Mouse (Mus musculus): ENCODE results near the gene Eif6. TPM values are rescaled to one million over a fixed set of nuclear protein-coding genes. Genes with fewer than 3 reads are reported as not detected.

Eif6 gene
- total and polyA plus RNA-seq, 3 experiments = 220 to 463 (median 289) TPM

DNA sequence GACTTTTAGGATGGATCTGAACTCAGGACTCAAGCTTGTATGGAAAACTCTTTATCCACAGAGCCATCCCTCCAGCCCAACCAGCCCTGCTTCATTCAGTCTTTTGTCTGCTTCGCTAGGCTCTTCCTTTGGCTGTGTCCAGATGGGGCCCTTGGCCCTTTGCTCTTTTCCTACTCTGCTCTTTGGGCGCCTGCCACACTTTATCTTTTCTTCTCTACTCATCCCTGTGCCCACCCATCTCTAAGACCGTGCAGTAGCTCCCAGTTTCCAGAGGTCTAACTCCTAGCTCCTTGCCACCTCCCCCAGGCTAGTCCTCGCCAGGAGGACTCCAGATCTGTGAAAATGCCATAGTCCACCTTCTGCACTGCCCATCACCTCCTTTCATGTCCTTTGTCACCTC, 53.1 kb downstream of the Eif6 start:
- dilution Hi-C loops (cut with MboI; ENCODE audit: extremely low pct_ligation_motif_present, extremely low pct_unique_long_range_greater_than_20kb, low sequenced_read_pairs) (no loop called here), in situ Hi-C loops (cut with MboI; ENCODE audit: low pct_ligation_motif_present, low pct_unique_long_range_greater_than_20kb, low sequenced_read_pairs) (loop anchor here (25.0 kb wide), 1 partner anchor 261 kb away; the partner anchor contains the start of genes Acss2 and Ggt7)
- Histone ChIP-seq H3K27ac (ENCODE audit: insufficient read depth, low read depth) (no peak overlapping the region), H3K36me3 (replicated peaks in 1 of 2; ENCODE audit: control insufficient read depth in 1 of 2, insufficient read depth in 1 of 2, low read length in 1 of 2) (no peaks in the 10 kb centered on the region), H3K27me3 (replicated peaks) (peaks cover 82% of the 10 kb centered on the region), H3K9me3 (replicated peaks; ENCODE audit: low read length) (peaks cover 5% of the 10 kb centered on the region), H3K79me2 (replicated peaks; ENCODE audit: control insufficient read depth, extremely low read depth, insufficient read depth, poor library complexity, severe bottlenecking) (no peaks in the 10 kb centered on the region), H3K4me1 (ENCODE audit: control insufficient read depth in 1 of 2, insufficient read depth in 2 of 2) (peaks cover 1 to 5% of the 10 kb centered on the region in 2 experiments), H3K9ac (ENCODE audit: insufficient read depth, low read depth) (no peak overlapping the region), H3K4me2 (ENCODE audit: insufficient read depth, low read depth, poor library complexity, severe bottlenecking) (no peak overlapping the region), H3K4me3 (replicated peaks in 1 of 3; ENCODE audit: low read depth in 2 of 3, low read length in 2 of 3, poor library complexity in 1 of 3) (no peak overlapping the region)
- no peak for DNase-seq (ENCODE audit: extremely low read depth)
- TF ChIP-seq USF1 (IDR thresholded peaks at IDR 0.05; ENCODE audit: low read depth, low read length) (no peak), CTCF (conservative IDR thresholded peaks at IDR 0.05 in 1 of 2, IDR thresholded peaks at IDR 0.05 in 1 of 2; ENCODE audit: low read depth in 2 of 2, low read length in 2 of 2) (no peak), MYC (IDR thresholded peaks at IDR 0.05; ENCODE audit: low read depth, low read length) (no peak), MEF2A (IDR thresholded peaks at IDR 0.05; ENCODE audit: borderline replicate concordance, low read depth, low read length) (no peak), NRF1 (IDR thresholded peaks at IDR 0.05; ENCODE audit: low read depth, low read length) (no peak), BHLHE40 (IDR thresholded peaks at IDR 0.05; ENCODE audit: low read depth, low read length) (no peak), UBTF (IDR thresholded peaks at IDR 0.05; ENCODE audit: low read depth, low read length) (no peak), MAZ (IDR thresholded peaks at IDR 0.05; ENCODE audit: low read depth, low read length) (no peak), ZC3H11A (IDR thresholded peaks at IDR 0.05; ENCODE audit: low read depth, low read length) (no peak)

Other genes starting within 250 kb of the Eif6 start
- 16.8 and 17.3 TPM in 2 replicates for gene Gss, start 234.1 kb downstream of the Eif6 start, total RNA-seq (2012; rRNA removed)
- gene Gss, start 234.1 kb downstream of the Eif6 start, total RNA-seq (2014; rRNA removed) = 20.1 and 21.9 TPM in 2 replicates
- 18.0 and 20.6 TPM in 2 replicates for gene Gss, start 234.1 kb downstream of the Eif6 start, polyA plus RNA-seq (2012; ENCODE audit: insufficient read length, low read depth)
- gene Myh7b, start 215.7 kb downstream of the Eif6 start, total RNA-seq (2012; rRNA removed) = under 0.01 and 0.51 TPM in 2 replicates
- gene Myh7b, start 215.7 kb downstream of the Eif6 start, total RNA-seq (2014; rRNA removed) = 0.43 TPM in 1 of 2 replicates, not detected in the other
- gene Myh7b, start 215.7 kb downstream of the Eif6 start, polyA plus RNA-seq (2012; ENCODE audit: insufficient read length, low read depth) = not detected in 2 replicates
- 49.1 and 52.8 TPM in 2 replicates for gene Trpc4ap, start 134.5 kb downstream of the Eif6 start, total RNA-seq (2012; rRNA removed)
- gene Trpc4ap, start 134.5 kb downstream of the Eif6 start, total RNA-seq (2014; rRNA removed) = 53.7 and 55.8 TPM in 2 replicates
- 73.3 and 105 TPM in 2 replicates for gene Trpc4ap, start 134.5 kb downstream of the Eif6 start, polyA plus RNA-seq (2012; ENCODE audit: insufficient read length, low read depth)
- 69.3 and 71.8 TPM in 2 replicates for gene Edem2, start 97.5 kb downstream of the Eif6 start, total RNA-seq (2012; rRNA removed)
- 48.7 and 53.1 TPM in 2 replicates for gene Edem2, start 97.5 kb downstream of the Eif6 start, total RNA-seq (2014; rRNA removed)
- 38.5 and 42.5 TPM in 2 replicates for gene Edem2, start 97.5 kb downstream of the Eif6 start, polyA plus RNA-seq (2012; ENCODE audit: insufficient read length, low read depth)
- not detected in 2 replicates for gene Gm17581, start 91.1 kb downstream of the Eif6 start, total RNA-seq (2012; rRNA removed)
- gene Gm17581, start 91.1 kb downstream of the Eif6 start, total RNA-seq (2014; rRNA removed) = not detected in 2 replicates
- gene Gm17581, start 91.1 kb downstream of the Eif6 start, polyA plus RNA-seq (2012; ENCODE audit: insufficient read length, low read depth) = not detected in 2 replicates
- gene Procr, start 75.8 kb downstream of the Eif6 start, total RNA-seq (2012; rRNA removed) = 1.4 and 2.8 TPM in 2 replicates
- not detected in 2 replicates for gene Procr, start 75.8 kb downstream of the Eif6 start, total RNA-seq (2014; rRNA removed)
- 0.14 and 0.20 TPM in 2 replicates for gene Procr, start 75.8 kb downstream of the Eif6 start, polyA plus RNA-seq (2012; ENCODE audit: insufficient read length, low read depth)
- 0.38 and 0.42 TPM in 2 replicates for gene Mmp24, start 51.6 kb downstream of the Eif6 start, total RNA-seq (2012; rRNA removed)
- gene Mmp24, start 51.6 kb downstream of the Eif6 start, total RNA-seq (2014; rRNA removed) = not detected in 2 replicates
- gene Mmp24, start 51.6 kb downstream of the Eif6 start, polyA plus RNA-seq (2012; ENCODE audit: insufficient read length, low read depth) = 0.07 TPM in 1 of 2 replicates, not detected in the other
- 12.4 and 12.7 TPM in 2 replicates for gene BC029722, start 7.5 kb downstream of the Eif6 start, total RNA-seq (2012; rRNA removed)
- 22.7 and 23.8 TPM in 2 replicates for gene BC029722, start 7.5 kb downstream of the Eif6 start, total RNA-seq (2014; rRNA removed)
- gene BC029722, start 7.5 kb downstream of the Eif6 start, polyA plus RNA-seq (2012; ENCODE audit: insufficient read length, low read depth) = 31.8 and 33.8 TPM in 2 replicates
- gene Fam83c, start 7.9 kb upstream of the Eif6 start, total RNA-seq (2012; rRNA removed) = 0.04 and 0.08 TPM in 2 replicates
- not detected in 2 replicates for gene Fam83c, start 7.9 kb upstream of the Eif6 start, total RNA-seq (2014; rRNA removed)
- gene Fam83c, start 7.9 kb upstream of the Eif6 start, polyA plus RNA-seq (2012; ENCODE audit: insufficient read length, low read depth) = 0.08 and 0.09 TPM in 2 replicates
- 49.8 and 60.4 TPM in 2 replicates for gene Uqcc1, start 103.4 kb upstream of the Eif6 start, total RNA-seq (2012; rRNA removed)
- 55.2 and 66.8 TPM in 2 replicates for gene Uqcc1, start 103.4 kb upstream of the Eif6 start, total RNA-seq (2014; rRNA removed)
- gene Uqcc1, start 103.4 kb upstream of the Eif6 start, polyA plus RNA-seq (2012; ENCODE audit: insufficient read length, low read depth) = 35.3 and 43.3 TPM in 2 replicates
- not detected in 2 replicates for gene Gm15557, start 113.8 kb upstream of the Eif6 start, total RNA-seq (2012; rRNA removed)
- gene Gm15557, start 113.8 kb upstream of the Eif6 start, total RNA-seq (2014; rRNA removed) = not detected in 2 replicates
- not detected in 2 replicates for gene Gm15557, start 113.8 kb upstream of the Eif6 start, polyA plus RNA-seq (2012; ENCODE audit: insufficient read length, low read depth)
- gene Gdf5, start 118.4 kb upstream of the Eif6 start, total RNA-seq (2012; rRNA removed) = not detected in 2 replicates
- gene Gdf5, start 118.4 kb upstream of the Eif6 start, total RNA-seq (2014; rRNA removed) = not detected in 2 replicates
- not detected in 2 replicates for gene Gdf5, start 118.4 kb upstream of the Eif6 start, polyA plus RNA-seq (2012; ENCODE audit: insufficient read length, low read depth)
- gene Cep250, start 129.5 kb upstream of the Eif6 start, total RNA-seq (2012; rRNA removed) = 29.1 and 31.4 TPM in 2 replicates
- gene Cep250, start 129.5 kb upstream of the Eif6 start, total RNA-seq (2014; rRNA removed) = 13.5 and 17.7 TPM in 2 replicates
- gene Cep250, start 129.5 kb upstream of the Eif6 start, polyA plus RNA-seq (2012; ENCODE audit: insufficient read length, low read depth) = 25.8 and 26.3 TPM in 2 replicates
- 1.1 and 1.4 TPM in 2 replicates for gene 6430550D23Rik, start 181.1 kb upstream of the Eif6 start, total RNA-seq (2012; rRNA removed)
- gene 6430550D23Rik, start 181.1 kb upstream of the Eif6 start, total RNA-seq (2014; rRNA removed) = 0.78 and 1.1 TPM in 2 replicates
- 0.81 and 1.7 TPM in 2 replicates for gene 6430550D23Rik, start 181.1 kb upstream of the Eif6 start, polyA plus RNA-seq (2012; ENCODE audit: insufficient read length, low read depth)
- 132 and 136 TPM in 2 replicates for gene Ergic3, start 181.1 kb upstream of the Eif6 start, total RNA-seq (2012; rRNA removed)
- gene Ergic3, start 181.1 kb upstream of the Eif6 start, total RNA-seq (2014; rRNA removed) = 51.6 and 53.0 TPM in 2 replicates
- gene Ergic3, start 181.1 kb upstream of the Eif6 start, polyA plus RNA-seq (2012; ENCODE audit: insufficient read length, low read depth) = 146 and 163 TPM in 2 replicates
- gene Fer1l4, start 226.0 kb upstream of the Eif6 start, total RNA-seq (2012; rRNA removed) = not detected in 2 replicates
- gene Fer1l4, start 226.0 kb upstream of the Eif6 start, total RNA-seq (2014; rRNA removed) = not detected in 2 replicates
- not detected in 2 replicates for gene Fer1l4, start 226.0 kb upstream of the Eif6 start, polyA plus RNA-seq (2012; ENCODE audit: insufficient read length, low read depth)
- 3.1 and 3.6 TPM in 2 replicates for gene Spag4, start 238.2 kb upstream of the Eif6 start, total RNA-seq (2012; rRNA removed)
- gene Spag4, start 238.2 kb upstream of the Eif6 start, total RNA-seq (2014; rRNA removed) = 2.2 and 3.0 TPM in 2 replicates
- gene Spag4, start 238.2 kb upstream of the Eif6 start, polyA plus RNA-seq (2012; ENCODE audit: insufficient read length, low read depth) = 2.6 and 2.9 TPM in 2 replicates

All from CH12.LX (cell line).